Mouse (Mus musculus): ENCODE measurements around the gene Hormad1. TPM values are rescaled to one million over a fixed set of nuclear protein-coding genes. Genes with fewer than 3 reads are reported as not detected.

Hormad1 gene
- polyA plus RNA-seq, 1 experiment from 2014 or later, result not detected

DNA sequence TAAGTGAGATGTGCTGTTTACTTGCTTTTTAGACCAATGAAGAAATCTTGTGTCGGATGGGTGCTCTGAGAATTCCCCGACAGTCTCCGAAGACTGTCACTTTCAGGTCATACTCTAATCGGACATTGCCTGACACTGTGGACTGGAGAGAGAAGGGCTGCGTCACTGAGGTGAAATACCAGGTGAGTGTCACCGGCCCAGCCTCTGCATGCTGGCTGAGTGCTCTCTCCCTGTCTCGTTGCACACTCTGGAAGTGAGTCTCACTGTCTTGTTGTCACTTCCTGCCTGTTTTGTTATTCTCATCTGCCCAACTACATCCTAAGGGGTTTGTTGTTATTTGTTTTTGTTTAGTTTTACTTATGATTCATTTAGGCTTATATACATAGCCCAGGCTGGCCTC lies 16.5 kb upstream of the Hormad1 start:
- no peaks in the 10 kb centered on the region for H3K4me1 ChIP-seq (ENCODE audit: control insufficient read depth, insufficient read depth, low read depth, low read length)
- no peaks in the 10 kb centered on the region for H3K36me3 ChIP-seq (ENCODE audit: control insufficient read depth, insufficient read depth, low read length)
- H3K27me3 ChIP-seq (replicated peaks; ENCODE audit: control insufficient read depth, insufficient read depth, low read length), result no peaks in the 10 kb centered on the region
- ATAC-seq, result no peak
- H3K27ac ChIP-seq (ENCODE audit: low read depth, low read length), result no peak overlapping the region
- no peak overlapping the region for H3K4me3 ChIP-seq (ENCODE audit: low read length)
- H3K9ac ChIP-seq (ENCODE audit: low read depth, low read length), result no peak overlapping the region
- no peaks in the 10 kb centered on the region for H3K9me3 ChIP-seq (ENCODE audit: control insufficient read depth, low read length)
- H3K4me2 ChIP-seq (ENCODE audit: low read length), result no peak overlapping the region
- WGBS, result 77% methylated on average over 7 of the region's 7 CpGs

DNA sequence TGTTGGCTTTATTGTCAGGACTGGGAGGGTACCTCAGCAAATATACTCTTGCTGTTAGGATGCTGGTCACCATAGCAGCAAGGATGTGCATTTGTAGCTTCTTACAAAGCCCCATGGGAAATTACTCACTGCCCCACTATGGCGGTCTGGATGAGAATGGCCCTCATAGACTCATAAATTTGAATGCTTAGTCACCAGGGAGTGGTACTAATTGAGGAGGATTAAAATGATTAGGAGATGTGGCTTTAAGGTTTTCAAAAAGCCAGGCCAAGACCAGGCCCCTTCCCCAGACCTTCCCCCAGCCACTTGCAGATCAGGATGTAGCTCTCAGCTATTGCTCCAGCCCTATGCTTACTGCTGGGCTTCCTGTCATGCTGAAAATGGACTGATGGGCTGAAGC lies 9.3 kb upstream of the Hormad1 start:
- Histone ChIP-seq H3K4me3 (ENCODE audit: low read length) (no peak overlapping the region), H3K4me1 (ENCODE audit: control insufficient read depth, insufficient read depth, low read depth, low read length) (no peaks in the 10 kb centered on the region), H3K9ac (ENCODE audit: low read depth, low read length) (no peak overlapping the region), H3K27me3 (replicated peaks; ENCODE audit: control insufficient read depth, insufficient read depth, low read length) (no peaks in the 10 kb centered on the region), H3K4me2 (ENCODE audit: low read length) (no peak overlapping the region), H3K27ac (ENCODE audit: low read depth, low read length) (no peak overlapping the region), H3K36me3 (ENCODE audit: control insufficient read depth, insufficient read depth, low read length) (no peaks in the 10 kb centered on the region), H3K9me3 (ENCODE audit: control insufficient read depth, low read length) (no peaks in the 10 kb centered on the region)
- ATAC-seq, result no peak
- 56% methylated on average over 1 of the region's 1 CpGs for WGBS

DNA sequence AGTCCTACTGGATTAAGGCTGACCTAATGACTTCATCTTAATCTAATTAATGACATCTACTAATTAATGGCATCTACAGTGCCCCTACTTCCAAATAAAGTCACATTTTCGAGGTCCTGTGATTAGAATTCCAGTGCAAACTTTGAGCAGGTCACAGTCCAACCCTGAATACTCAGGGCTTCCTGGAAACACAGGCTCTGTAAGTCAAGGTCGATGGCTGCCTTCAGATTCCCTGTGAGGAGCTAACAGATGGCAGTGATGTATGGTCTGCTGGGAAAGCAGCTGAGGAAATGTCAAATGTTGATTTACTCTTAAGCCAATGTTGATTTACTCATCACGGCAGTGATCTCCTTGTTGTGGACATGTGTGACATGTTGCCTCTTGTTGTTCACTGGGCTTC lies 5.5 kb upstream of the Hormad1 start:
- H3K9ac ChIP-seq (ENCODE audit: low read depth, low read length), result no peak overlapping the region
- H3K36me3 ChIP-seq (ENCODE audit: control insufficient read depth, insufficient read depth, low read length), result no peaks in the 10 kb centered on the region
- no peak for ATAC-seq
- H3K4me1 ChIP-seq (ENCODE audit: control insufficient read depth, insufficient read depth, low read depth, low read length), result no peaks in the 10 kb centered on the region
- no peak overlapping the region for H3K27ac ChIP-seq (ENCODE audit: low read depth, low read length)
- no peaks in the 10 kb centered on the region for H3K27me3 ChIP-seq (replicated peaks; ENCODE audit: control insufficient read depth, insufficient read depth, low read length)
- no peak overlapping the region for H3K4me3 ChIP-seq (ENCODE audit: low read length)
- H3K9me3 ChIP-seq (ENCODE audit: control insufficient read depth, low read length), result no peaks in the 10 kb centered on the region
- no peak overlapping the region for H3K4me2 ChIP-seq (ENCODE audit: low read length)
- WGBS, result 58% methylated on average over 3 of the region's 3 CpGs

DNA sequence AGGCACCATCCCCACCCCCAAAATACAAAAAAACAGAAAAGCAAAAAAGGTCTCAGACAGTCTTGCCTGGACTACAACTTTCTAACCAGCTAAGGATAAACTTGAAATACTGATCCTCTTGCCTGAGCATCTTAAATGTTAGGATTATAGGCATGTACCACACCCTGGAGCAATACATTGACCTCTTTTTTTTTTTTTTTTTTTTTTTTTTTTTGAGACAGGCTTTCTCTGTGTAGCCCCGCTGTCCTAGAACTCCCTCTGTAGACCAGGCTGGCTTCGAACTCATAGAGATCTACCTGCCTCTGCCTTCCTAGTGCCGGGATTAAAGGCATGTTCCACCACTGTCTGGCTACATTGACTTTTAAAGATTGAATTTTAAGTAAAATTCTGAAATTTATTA lies 1.3 kb downstream of the Hormad1 start:
- H3K4me3 ChIP-seq (ENCODE audit: low read length), result no peak overlapping the region
- H3K4me1 ChIP-seq (ENCODE audit: control insufficient read depth, insufficient read depth, low read depth, low read length), result no peaks in the 10 kb centered on the region
- no peaks in the 10 kb centered on the region for H3K9me3 ChIP-seq (ENCODE audit: control insufficient read depth, low read length)
- WGBS, result 96% methylated on average over 3 of the region's 3 CpGs
- no peaks in the 10 kb centered on the region for H3K27me3 ChIP-seq (replicated peaks; ENCODE audit: control insufficient read depth, insufficient read depth, low read length)
- H3K36me3 ChIP-seq (ENCODE audit: control insufficient read depth, insufficient read depth, low read length), result no peaks in the 10 kb centered on the region
- ATAC-seq, result no peak
- H3K9ac ChIP-seq (ENCODE audit: low read depth, low read length), result no peak overlapping the region
- H3K27ac ChIP-seq (ENCODE audit: low read depth, low read length), result no peak overlapping the region
- H3K4me2 ChIP-seq (ENCODE audit: low read length), result no peak overlapping the region

- 78% methylated on average over 2 of the region's 2 CpGs for WGBS
- Histone ChIP-seq H3K27ac (ENCODE audit: low read depth, low read length) (no peak overlapping the region), H3K9me3 (ENCODE audit: control insufficient read depth, low read length) (no peaks in the 10 kb centered on the region), H3K36me3 (ENCODE audit: control insufficient read depth, insufficient read depth, low read length) (no peaks in the 10 kb centered on the region), H3K4me3 (ENCODE audit: low read length) (no peak overlapping the region), H3K27me3 (replicated peaks; ENCODE audit: control insufficient read depth, insufficient read depth, low read length) (no peaks in the 10 kb centered on the region), H3K4me1 (ENCODE audit: control insufficient read depth, insufficient read depth, low read depth, low read length) (no peaks in the 10 kb centered on the region), H3K4me2 (ENCODE audit: low read length) (no peak overlapping the region), H3K9ac (ENCODE audit: low read depth, low read length) (no peak overlapping the region)
- no peak for ATAC-seq
Observed at GRCm38 (mm10) chr3:95561826-95562225, 2.3 kb downstream of the Hormad1 start.

DNA sequence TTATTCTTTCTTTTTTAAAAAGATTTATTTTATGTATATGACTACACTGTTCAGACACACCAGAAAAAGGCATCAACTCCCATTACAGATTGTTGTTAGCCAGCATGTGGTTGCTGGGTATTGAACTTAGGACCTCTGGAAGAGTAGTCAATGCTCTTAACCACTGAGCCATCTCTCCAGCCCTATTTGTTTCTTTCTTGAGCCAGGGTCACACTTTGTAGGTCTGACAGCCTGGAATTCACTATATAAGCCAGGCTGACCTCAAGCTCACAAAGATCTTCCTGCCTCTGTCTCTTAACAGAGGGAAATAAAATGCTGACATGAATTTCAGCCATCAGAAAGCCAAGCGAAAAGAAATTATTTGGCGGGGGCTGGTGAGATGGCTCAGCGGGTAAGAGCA lies 10.1 kb downstream of the Hormad1 start:
- Histone ChIP-seq H3K4me2 (ENCODE audit: low read length) (no peak overlapping the region), H3K27ac (ENCODE audit: low read depth, low read length) (no peak overlapping the region), H3K36me3 (ENCODE audit: control insufficient read depth, insufficient read depth, low read length) (no peaks in the 10 kb centered on the region), H3K4me3 (ENCODE audit: low read length) (no peak overlapping the region), H3K27me3 (replicated peaks; ENCODE audit: control insufficient read depth, insufficient read depth, low read length) (no peaks in the 10 kb centered on the region), H3K9ac (ENCODE audit: low read depth, low read length) (no peak overlapping the region), H3K9me3 (ENCODE audit: control insufficient read depth, low read length) (no peaks in the 10 kb centered on the region), H3K4me1 (ENCODE audit: control insufficient read depth, insufficient read depth, low read depth, low read length) (no peaks in the 10 kb centered on the region)
- WGBS, result 94% methylated on average over 3 of the region's 3 CpGs
- no peak for ATAC-seq

GRCm38 (mm10) chr3:95587754-95588603 lies 28.5 kb downstream of the Hormad1 start:
- Histone ChIP-seq H3K36me3 (ENCODE audit: control insufficient read depth, insufficient read depth, low read length) (no peaks in the 10 kb centered on the region), H3K4me1 (ENCODE audit: control insufficient read depth, insufficient read depth, low read depth, low read length) (peaks cover 7% of the 10 kb centered on the region), H3K4me2 (ENCODE audit: low read length) (peak overlapping the region; percentile 56), H3K27ac (ENCODE audit: low read depth, low read length) (peak overlapping the region; percentile 36), H3K4me3 (ENCODE audit: low read length) (peak overlapping the region; percentile 66), H3K9ac (ENCODE audit: low read depth, low read length) (peak overlapping the region; percentile 60), H3K27me3 (replicated peaks; ENCODE audit: control insufficient read depth, insufficient read depth, low read length) (no peaks in the 10 kb centered on the region), H3K9me3 (ENCODE audit: control insufficient read depth, low read length) (no peaks in the 10 kb centered on the region)
- no peak; the same call in 1 of the 2 replicates for ATAC-seq
- WGBS, result 50% methylated on average over 8 of the region's 8 CpGs

DNA sequence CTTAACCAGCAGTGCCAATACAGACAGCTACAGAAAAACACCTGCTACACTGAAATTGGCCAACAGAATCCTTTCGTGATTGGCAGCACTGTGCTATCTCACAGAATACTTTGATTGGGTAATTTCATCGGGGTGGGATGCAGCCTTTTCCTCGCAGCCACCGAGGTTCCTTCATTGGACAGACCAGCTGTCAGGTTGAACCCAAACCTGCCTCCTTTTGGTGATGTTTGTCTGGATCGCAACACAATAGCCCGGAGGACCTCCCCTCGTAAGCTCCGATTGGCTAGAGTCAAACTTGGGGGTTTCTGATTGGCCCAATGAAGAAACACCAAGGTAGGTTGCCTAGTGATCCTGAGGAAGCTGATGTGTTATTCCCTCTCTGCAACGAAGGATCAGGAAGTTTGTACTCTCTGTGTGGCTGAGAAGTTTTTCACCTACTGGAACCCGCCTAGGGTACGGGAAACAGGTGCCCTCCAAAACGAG lies 29.2 kb downstream of the Hormad1 start, which contains the start of gene Golph3l:
Gene Golph3l, plus strand, starts transcription at position 331 of the 483 bp plus-strand sequence.
- WGBS, result 0% methylated on average over 12 of the region's 12 CpGs
- Histone ChIP-seq H3K9ac (ENCODE audit: low read depth, low read length) (peak within 1 kb of the TSS; percentile 67), H3K9me3 (ENCODE audit: control insufficient read depth, low read length) (no peaks in the 10 kb centered on the region)

GRCm38 (mm10) chr3:95598734-95599133 lies 39.3 kb downstream of the Hormad1 start:
- Histone ChIP-seq H3K9ac (ENCODE audit: low read depth, low read length) (no peak overlapping the region), H3K4me2 (ENCODE audit: low read length) (no peak overlapping the region), H3K27me3 (replicated peaks; ENCODE audit: control insufficient read depth, insufficient read depth, low read length) (no peaks in the 10 kb centered on the region), H3K4me3 (ENCODE audit: low read length) (no peak overlapping the region), H3K9me3 (ENCODE audit: control insufficient read depth, low read length) (no peaks in the 10 kb centered on the region), H3K4me1 (ENCODE audit: control insufficient read depth, insufficient read depth, low read depth, low read length) (no peaks in the 10 kb centered on the region), H3K36me3 (ENCODE audit: control insufficient read depth, insufficient read depth, low read length) (no peaks in the 10 kb centered on the region), H3K27ac (ENCODE audit: low read depth, low read length) (no peak overlapping the region)
- ATAC-seq, result no peak

More for the DNA sequence above, 29.2 kb downstream of the Hormad1 start, which contains the start of gene Golph3l:
- Histone ChIP-seq H3K27ac (ENCODE audit: low read depth, low read length) (peak within 1 kb of the TSS; percentile 60), H3K4me1 (ENCODE audit: control insufficient read depth, insufficient read depth, low read depth, low read length) (peaks cover 7% of the 10 kb centered on the region), H3K36me3 (ENCODE audit: control insufficient read depth, insufficient read depth, low read length) (no peaks in the 10 kb centered on the region), H3K27me3 (replicated peaks; ENCODE audit: control insufficient read depth, insufficient read depth, low read length) (no peaks in the 10 kb centered on the region), H3K4me2 (ENCODE audit: low read length) (peak within 1 kb of the TSS; percentile 68), H3K4me3 (ENCODE audit: low read length) (peak within 1 kb of the TSS; percentile 66)
- ATAC-seq, result peak; percentile 100

All from hindbrain, embryonic 16.5 days (tissue).